In the genomic region with DNA sequence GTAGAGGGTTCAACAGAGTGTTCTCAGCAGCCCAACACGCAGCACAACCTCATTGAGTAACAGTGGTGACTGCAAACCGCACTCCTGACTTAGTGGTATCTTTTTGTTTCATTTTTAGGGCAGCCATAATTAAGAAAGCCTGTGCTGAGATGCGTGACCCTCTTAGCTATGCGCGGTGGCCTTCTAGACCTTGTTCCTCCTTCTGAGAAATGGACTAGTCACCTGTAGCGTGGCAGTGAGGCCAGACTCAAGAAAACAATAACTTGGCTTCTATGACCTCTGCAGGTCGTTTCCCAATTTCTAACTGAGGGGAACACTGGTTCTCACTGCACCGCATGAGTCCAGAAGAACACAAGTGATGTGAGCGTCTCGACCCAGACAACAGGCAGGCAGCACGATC, we compare ENCODE assay signal across 15 mouse cellular contexts. TPM values are rescaled to one million over a fixed set of nuclear protein-coding genes. Genes with fewer than 3 reads are reported as not detected.
"Had no signal": no experiment of that assay in that cellular context is flagged by ENCODE, and none has a peak within 500 bp of the region (broad histone marks: within the 10 kb centered on the region; RNA-seq: fewer than 3 reads in every experiment).

No protein-coding gene starts in this region.

- H3K4me3 ChIP-seq: limb, embryonic 12.5 days; liver, embryonic 15.5 days; midbrain, embryonic 15.5 days; neural tube, embryonic 13.5 days had no signal

- H3K9ac ChIP-seq: limb, embryonic 12.5 days; liver, embryonic 15.5 days; midbrain, embryonic 15.5 days; neural tube, embryonic 13.5 days had no signal

- H3K27ac ChIP-seq: liver, embryonic 15.5 days; midbrain, embryonic 15.5 days; neural tube, embryonic 13.5 days had no signal

- H3K27me3 ChIP-seq: limb, embryonic 12.5 days; liver, embryonic 15.5 days; midbrain, embryonic 15.5 days; neural tube, embryonic 13.5 days had no signal

- DNase-seq: kidney, adult 11 months; kidney, postnatal 25 days; layer of hippocampus, adult 9-11 months; lung, adult 2 months; lung, postnatal 36 days; retina, postnatal 1 day; thymus, adult 18-20 months; thymus, postnatal 14 days had no signal

- H3K4me2 ChIP-seq: limb, embryonic 12.5 days; liver, embryonic 11.5 days; liver, embryonic 15.5 days; midbrain, embryonic 15.5 days; neural tube, embryonic 13.5 days had no signal

- H3K9me3 ChIP-seq: limb, embryonic 12.5 days; liver, embryonic 15.5 days; midbrain, embryonic 15.5 days; neural tube, embryonic 13.5 days had no signal

RNA-seq across cellular contexts. Expression of a gene that starts 56.7 kb away (rescaled TPM):
- total RNA-seq: megakaryocyte progenitor cell, adult 5-6 weeks; monocyte, adult 5-6 weeks had no signal
